Mouse (Mus musculus) T-helper 2 cell (primary cell): Measurements from ENCODE around the gene Ccdc182.

Experiments
- in situ Hi-C: fragments of 300-600 bp; cut with MboI, MseI; formaldehyde crosslinking; loops from one replicate; pipeline ENCODE4 v1.15.1; 2025; ENCODE audit warnings: high pct_unique_total_duplicates

Ccdc182 gene

DNA sequence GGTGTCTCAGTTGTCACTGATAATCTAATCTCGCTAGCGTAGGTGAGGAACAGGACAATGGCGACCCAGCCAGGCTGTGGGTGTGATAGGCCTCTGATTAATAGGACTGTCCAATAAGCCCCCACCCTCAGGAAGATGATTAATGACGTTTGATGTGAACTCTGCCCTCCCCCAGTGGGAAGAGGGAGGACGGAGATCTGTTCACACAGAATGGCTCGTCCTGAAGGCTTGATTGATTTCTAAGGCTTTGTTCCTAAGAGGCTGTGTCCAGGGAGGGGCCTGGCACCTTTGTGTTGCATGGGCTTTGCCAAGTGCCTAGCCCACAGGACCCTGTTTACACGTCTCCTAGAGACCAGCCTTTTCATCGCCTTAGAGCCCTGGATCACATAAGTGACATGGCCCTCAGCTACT, 13.4 kb upstream of the Ccdc182 start:
- in situ Hi-C loops = no loop called here

DNA sequence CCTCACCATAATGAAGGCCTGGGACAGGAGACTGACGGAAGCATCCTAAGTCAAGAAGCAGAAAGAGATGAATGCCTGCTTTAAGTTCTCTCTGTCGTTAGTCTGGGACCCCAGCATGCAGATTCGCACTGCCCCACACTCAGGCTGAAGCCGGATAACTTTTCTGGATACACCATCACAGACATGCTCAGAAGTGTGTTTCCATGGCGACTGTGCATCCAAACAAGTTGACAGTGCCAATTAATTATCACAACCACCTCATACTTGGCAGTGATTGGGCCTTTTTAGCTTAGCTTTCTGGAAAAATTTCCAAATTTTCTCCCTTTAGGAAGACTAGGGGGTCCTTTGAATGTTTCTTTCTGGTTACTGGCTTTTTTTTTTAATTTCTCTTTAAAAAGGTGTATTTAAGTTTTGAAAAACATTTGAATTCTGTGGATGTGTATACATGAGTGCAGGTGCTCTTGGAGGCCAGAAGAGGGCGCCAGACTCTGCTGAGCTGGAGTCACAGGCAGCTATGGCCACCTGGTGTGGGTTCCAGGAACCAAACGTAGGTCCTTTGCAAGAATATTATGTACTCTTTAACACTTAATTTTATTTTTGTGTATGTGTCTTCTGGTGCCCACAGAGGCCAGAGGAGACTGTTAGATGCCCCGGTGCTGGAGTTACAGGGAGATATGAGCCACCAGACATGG, 12.3 kb upstream of the Ccdc182 start:
- in situ Hi-C loops = no loop called here

- in situ Hi-C loops = no loop called here
Observed at GRCm38 (mm10) chr11:88282516-88282915, 11.3 kb upstream of the Ccdc182 start.

GRCm38 (mm10) chr11:88286019-88286418, 7.8 kb upstream of the Ccdc182 start:
- in situ Hi-C loops = no loop called here

- in situ Hi-C loops = no loop called here
Observed at GRCm38 (mm10) chr11:88288400-88288799, 5.5 kb upstream of the Ccdc182 start.

DNA sequence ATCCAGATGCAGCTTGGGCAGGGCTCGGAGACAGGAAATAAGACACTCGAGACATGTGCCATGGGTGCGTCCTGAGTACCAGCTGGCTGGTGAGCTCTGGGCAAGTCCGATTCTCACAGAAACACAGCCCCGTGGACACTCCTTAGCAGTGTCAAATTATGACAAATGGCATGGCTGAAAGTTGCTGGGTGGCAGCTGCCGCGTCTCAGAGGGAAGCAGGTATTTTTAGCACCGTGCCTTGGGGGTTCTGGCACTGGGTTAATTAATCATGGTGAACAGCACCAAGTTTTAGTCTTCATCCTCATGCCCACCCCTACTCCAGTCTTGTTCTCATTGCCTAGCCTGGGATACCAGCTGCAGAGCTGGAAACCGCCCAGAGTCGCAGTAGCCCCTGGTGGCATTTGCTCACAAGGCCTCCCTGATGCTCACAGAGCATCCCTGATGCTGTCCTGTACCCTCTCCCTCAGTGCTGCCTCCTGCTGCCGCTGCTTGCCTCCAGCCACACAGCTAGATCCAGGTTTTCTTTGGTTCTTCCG, 5.0 kb upstream of the Ccdc182 start:
- in situ Hi-C loops = no loop called here

DNA sequence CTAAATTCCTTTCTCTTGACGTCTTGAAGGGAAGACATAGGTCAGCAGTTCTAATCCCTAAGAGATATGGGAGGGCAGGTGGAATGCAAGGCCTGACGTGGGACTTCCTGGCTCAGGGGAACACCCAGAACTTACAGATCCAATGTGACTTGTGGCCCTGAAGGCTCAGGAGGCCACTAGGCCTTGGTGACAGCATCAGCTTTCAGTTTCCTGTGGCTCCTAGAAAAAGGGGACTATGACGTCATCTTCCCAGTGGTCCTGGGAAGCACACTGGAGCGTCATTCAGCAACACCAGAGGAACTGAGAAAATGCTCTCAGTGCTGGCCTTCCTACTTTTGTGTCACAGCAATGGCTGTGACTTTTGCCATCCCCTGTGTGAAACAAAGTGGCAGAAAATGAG, 2.6 kb upstream of the Ccdc182 start:
- in situ Hi-C loops = no loop called here

GRCm38 (mm10) chr11:88291688-88292087, 2.2 kb upstream of the Ccdc182 start:
- in situ Hi-C loops = no loop called here

DNA sequence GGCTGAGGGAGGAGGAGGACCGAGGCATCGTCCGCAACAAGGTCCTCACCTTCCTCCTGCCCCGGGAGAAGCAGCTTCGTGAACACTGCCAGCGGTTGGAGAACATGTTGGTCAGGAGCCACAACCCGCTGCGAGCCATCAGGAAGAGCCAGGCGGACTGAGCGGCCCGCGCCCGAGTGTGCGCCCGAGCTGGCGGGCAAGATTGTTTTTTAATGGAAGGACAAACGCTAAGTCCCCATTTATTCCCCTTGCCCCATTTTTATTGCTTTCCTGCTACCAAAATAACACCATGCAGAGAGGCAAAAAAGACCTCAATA, 494 bp downstream of the Ccdc182 start:
- in situ Hi-C loops = no loop called here

GRCm38 (mm10) chr11:88295298-88295697, 1.4 kb downstream of the Ccdc182 start:
- in situ Hi-C loops = no loop called here

DNA sequence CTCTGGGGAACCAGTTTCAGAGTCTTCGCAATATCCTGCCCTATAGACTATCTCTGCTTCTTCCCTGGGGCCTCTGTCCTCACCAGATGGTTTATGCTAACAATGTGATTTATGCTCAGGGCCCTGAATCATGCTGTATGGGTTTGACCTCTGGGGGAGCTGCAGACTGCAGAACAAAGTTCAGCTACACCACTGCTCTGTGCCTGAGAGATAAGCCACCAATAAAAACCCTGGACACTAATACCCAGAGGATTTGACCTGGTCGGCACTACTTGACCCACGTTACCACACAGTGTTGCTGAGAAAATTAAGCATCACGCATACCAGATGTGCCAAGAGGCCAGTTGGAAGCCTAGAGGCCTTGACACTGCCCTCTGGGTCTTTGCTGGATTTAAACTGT, 3.7 kb downstream of the Ccdc182 start:
- in situ Hi-C loops = no loop called here

- in situ Hi-C loops = no loop called here
Observed at GRCm38 (mm10) chr11:88299345-88299744, 5.5 kb downstream of the Ccdc182 start.

GRCm38 (mm10) chr11:88301619-88302018, 7.8 kb downstream of the Ccdc182 start:
- in situ Hi-C loops = no loop called here

DNA sequence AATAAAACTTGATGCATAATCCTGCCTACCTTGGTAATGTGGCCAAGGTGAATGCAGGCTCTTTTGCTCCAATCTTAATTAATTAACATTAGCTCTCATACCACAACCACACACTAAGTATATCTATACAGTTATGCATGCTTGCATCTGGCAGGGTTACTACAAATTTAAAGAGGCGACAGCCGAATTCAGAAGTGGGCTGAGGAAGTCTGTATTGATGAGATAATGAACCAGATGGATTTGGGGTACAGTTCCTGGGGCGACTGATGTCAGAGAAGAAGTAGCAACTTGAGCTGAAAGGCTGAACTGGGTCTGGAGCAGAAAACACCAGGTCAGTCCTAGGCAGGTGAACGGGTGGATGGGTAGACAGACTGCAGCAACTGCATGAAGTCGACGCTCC, 11.9 kb downstream of the Ccdc182 start:
- in situ Hi-C loops = no loop called here

DNA sequence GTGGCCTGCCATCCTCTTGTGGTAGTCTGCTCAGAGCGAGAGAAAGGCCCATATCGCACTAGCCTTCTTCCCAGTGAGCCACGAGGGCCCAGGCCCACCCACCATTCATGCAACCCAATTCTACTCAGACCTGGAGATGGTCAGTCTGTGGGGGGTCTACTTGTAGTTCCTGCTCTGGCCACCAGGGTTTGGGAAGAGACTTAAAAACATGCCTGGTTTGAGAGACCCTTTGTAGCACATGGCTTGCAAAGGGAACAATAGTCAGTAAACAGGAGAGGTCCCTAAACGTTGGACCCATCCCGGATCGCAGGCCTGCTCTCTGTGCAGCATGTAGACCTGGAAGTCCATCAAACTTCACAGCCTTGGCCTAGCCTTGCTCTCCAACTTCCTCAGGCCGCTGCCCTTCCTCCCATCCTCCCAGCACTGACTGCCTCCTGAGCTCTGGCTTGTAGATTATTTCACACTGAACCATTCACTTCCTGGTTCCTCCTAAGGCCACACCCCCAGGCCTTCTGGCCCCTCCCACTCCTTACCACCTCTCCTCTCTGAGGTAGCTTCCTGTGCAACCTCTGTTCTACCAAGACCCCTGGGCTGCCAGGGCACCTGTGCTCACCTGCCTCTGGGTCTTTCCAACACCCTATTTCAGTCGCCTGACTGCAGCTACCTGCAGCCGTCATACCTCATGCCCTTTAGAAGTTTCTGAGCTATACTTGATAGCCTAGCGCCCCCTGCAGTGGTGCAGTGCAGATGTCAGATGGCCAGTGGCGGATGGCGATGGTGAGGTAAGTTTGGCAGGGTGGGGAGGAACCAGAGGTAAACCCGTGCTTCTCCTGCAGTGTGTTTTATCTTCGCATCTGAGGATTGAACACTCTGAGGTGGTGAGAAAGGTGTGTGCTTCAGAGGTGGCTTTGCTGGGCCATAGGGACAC, 14.0 kb downstream of the Ccdc182 start:
- in situ Hi-C loops = no loop called here

DNA sequence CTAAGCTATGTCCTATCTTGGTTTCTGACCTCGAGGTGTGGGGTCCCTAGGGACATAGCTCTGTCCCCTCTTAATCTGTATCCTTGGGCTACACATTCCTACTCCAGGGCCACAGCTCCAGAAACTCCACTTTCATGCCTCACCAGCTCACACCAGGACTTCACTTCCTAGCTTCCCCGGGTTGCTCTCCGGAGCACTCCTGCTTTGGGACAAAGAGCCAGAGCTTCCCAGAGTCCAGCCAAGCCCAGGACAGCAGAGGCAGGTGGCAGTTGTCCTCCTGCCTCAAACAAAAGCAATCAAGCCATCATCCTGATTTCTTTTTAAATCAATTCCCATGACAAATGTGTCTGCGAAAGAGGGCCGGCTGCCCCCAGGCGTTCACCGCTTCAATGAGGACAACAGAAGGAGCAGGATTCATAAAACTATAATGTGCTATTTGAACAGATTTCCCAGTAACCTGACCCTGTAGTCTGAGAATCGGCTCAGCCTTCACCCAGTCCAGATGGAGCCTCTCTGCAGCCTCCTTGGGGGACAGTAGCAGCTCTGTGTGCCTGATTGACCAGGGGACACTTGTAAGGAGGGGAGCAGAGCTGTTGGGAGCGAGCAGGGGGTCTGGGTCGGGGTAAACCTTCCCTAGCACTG, 15.3 kb downstream of the Ccdc182 start:
- in situ Hi-C loops = no loop called here

DNA sequence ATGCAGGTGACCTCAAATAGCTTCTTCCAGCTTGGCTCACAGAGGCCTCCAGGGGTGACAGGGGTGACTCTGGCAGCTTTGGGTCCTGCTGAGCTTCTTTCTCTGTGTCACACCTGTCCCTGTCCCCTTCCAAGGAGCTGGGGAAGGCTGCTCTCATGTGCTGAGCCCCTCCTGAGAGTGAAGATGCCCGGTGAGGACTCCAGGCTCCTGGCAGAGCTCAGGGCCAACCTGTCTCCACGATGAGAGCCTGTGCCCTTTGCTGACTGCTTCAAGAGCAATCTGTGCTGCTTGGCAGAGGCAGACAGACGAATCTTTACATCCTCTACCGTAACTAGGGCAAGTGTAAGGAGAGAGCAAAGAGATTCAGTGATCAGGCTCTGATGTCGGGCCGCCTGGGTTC, 16.9 kb downstream of the Ccdc182 start:
- in situ Hi-C loops = no loop called here

- in situ Hi-C loops = no loop called here
Observed at GRCm38 (mm10) chr11:88311606-88312005, 17.7 kb downstream of the Ccdc182 start.

DNA sequence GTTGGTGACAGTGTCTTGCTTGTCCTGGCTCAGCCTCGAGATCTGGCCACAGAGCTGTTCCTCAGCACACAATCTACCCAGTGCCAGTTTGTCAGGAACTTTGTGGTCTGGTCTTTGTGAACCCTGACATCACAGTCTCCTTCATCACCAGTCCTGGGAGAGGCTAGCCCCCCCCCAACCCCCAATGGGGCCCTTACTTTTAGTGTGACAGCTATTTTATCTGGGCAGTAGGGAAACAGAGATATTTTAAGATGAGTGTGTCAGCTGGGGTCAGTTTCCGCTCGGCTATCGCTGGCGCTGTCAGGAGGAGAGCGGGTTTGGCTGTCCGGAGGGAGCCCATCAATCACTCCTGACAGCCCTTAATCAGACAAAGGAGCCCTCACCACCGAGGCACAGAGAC, 19.7 kb downstream of the Ccdc182 start:
- in situ Hi-C loops = no loop called here

DNA sequence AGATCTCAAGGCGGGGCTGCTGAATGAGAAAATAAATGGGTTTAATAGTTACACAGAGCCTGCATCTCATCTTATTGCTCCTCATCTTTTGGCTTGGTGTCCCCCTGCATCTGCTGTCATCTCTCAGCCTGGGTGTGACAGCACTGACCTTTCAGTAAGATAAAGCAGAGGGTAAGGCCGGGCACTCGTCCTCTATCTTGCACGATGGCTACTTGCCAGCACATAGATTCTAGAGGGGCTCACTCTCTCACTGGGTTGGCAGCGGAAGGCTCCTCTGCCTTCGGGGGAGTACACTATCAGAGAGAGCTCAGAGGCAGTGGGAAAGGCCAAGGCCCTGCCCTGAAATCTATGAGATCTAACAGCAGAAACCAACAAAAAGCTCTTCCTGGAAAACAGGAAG, 20.6 kb downstream of the Ccdc182 start:
- in situ Hi-C loops = no loop called here

DNA sequence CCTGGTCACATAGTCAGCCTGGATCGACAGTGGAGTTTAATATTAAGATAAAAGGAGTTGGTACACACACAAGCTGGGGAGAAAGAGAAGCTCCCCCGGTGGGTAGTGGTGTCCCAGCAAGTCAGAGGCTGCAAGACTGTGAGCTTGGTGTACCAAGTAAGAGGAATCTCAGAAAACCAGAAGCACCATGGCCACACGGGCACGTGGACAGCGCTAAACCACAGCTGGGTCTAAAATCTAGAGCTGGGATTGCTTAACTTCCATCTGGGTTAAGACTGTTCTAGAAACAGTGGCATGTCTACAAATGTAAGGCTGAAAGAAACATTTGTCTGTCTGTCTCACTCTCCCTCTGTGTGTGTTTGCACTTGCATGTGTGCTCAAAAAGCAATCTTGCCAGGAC, 21.5 kb downstream of the Ccdc182 start:
- in situ Hi-C loops = no loop called here

GRCm38 (mm10) chr11:88318850-88319249, 25.0 kb downstream of the Ccdc182 start:
- in situ Hi-C loops = no loop called here
